Mouse (Mus musculus) limb, embryonic 14.5 days (tissue): ENCODE measurements around the gene Trim9. TPM values are rescaled to one million over a fixed set of nuclear protein-coding genes. Genes with fewer than 3 reads are reported as not detected.

Source experiments
- ATAC-seq: fragments of 200-750 bp; cut with Nextera tagmentation; 2 replicates; pipeline ENCODE4 v1.8.0; 2017; ENCODE audit warnings: low read depth, moderate number of reproducible peaks, moderate TSS enrichment; ENCODE audit not compliant: low FRiP score
- DNase-seq: peaks from one replicate; pipeline ENCODE4 v3.0.0-alpha.2; 2015; ENCODE audit warnings: low spot score
- H3K27ac ChIP-seq: fragments of 300-500 bp; sonication (generic); replicated peaks from 2 replicates; pipeline ENCODE4 v1.5.1; 2014; ENCODE audit warnings: low read depth, mild to moderate bottlenecking, low read length, moderate library complexity, mixed read lengths
- H3K27me3 ChIP-seq: fragments of 300-500 bp; sonication (generic); 2 replicates; pipeline ENCODE4 v1.6.1; 2014; ENCODE audit warnings: low read length, mixed read lengths; ENCODE audit not compliant: control insufficient read depth, insufficient read depth
- H3K36me3 ChIP-seq: fragments of 300-500 bp; sonication (generic); 2 replicates; pipeline ENCODE4 v1.6.1; 2014; ENCODE audit warnings: mild to moderate bottlenecking, low read length, moderate library complexity, mixed read lengths; ENCODE audit not compliant: control insufficient read depth, insufficient read depth
- H3K4me1 ChIP-seq: fragments of 300-500 bp; sonication (generic); 2 replicates; pipeline ENCODE4 v1.6.1; 2014; ENCODE audit warnings: antibody characterized with exemption, low read length, mixed read lengths; ENCODE audit not compliant: control insufficient read depth, insufficient read depth
- H3K4me2 ChIP-seq: fragments of 300-500 bp; sonication (generic); replicated peaks from 2 replicates; pipeline ENCODE4 v1.6.1; 2014; ENCODE audit warnings: low read depth, mild to moderate bottlenecking, low read length, moderate library complexity; ENCODE audit not compliant: severe bottlenecking
- H3K4me3 ChIP-seq: fragments of 300-500 bp; sonication (generic); replicated peaks from 2 replicates; pipeline ENCODE4 v1.5.1; 2014; ENCODE audit warnings: low read length
- H3K9ac ChIP-seq: fragments of 300-500 bp; sonication (generic); 2 replicates; pipeline ENCODE4 v1.6.1; 2014; ENCODE audit warnings: mild to moderate bottlenecking, low read depth, low read length, moderate library complexity; ENCODE audit not compliant: severe bottlenecking
- H3K9me3 ChIP-seq: fragments of 300-500 bp; sonication (generic); 2 replicates; pipeline ENCODE4 v1.6.1; 2016; ENCODE audit warnings: low read length; ENCODE audit not compliant: control insufficient read depth
- POLR2A ChIP-seq: fragments of 200-500 bp; IDR thresholded peaks from 2 replicates; pipeline ENCODE4 v1.8.0; 2012; ENCODE audit warnings: inconsistent platforms, mild to moderate bottlenecking, moderate library complexity, borderline replicate concordance; ENCODE audit not compliant: insufficient read depth, insufficient read length; ENCODE audit errors: extremely low read depth
- WGBS: fragments of 180-500 bp; shearing (Covaris S2); extraction: QIAGEN DNeasy Blood & Tissue Kit; methylation state at CpG from one replicate; pipeline ENCODE4 v1.1.7; 2014; 5-methylcytosine and 5-hydroxymethylcytosine counted together
- polyA plus RNA-seq, 2 experiments: library from polyadenylated mRNA; depleted of rRNA in 1 of 2; stranded (reverse) in 1 of 2; unstranded in 1 of 2; fragments of >200 nt; fragmentation: Nextera tagmentation in 1 of 2; extraction: Ambion mirVana in 1 of 2; gene quantifications; 2 replicates each; pipeline versions ENCODE4 v1.2.1 to v1.2.3; 2012 to 2014

The Trim9 gene
- polyA plus RNA-seq, 2 experiments, result 0.95 to 1.0 TPM

DNA sequence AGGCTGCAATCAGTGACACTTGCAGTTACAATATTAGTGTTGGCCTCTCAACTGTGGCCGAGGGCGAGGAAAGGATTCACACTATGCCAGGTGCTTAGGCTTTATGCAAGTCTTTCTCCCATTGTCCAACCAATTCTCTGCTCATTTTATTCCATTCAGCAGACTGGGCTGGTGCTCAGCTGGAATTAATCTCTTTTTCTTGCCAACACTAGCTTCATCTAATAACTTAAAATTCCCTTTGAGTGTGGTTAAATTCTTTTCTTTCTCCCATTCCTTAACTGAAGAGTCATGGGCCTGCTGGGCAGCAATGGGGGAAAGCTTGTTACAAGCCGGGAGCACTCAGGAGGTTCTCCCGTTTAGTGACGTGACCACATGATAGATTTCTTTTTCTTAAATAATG is 61.9 kb downstream of the Trim9 start:
- H3K27me3 ChIP-seq, result no peaks in the 10 kb centered on the region
- no peak for DNase-seq
- no peak for TF ChIP-seq POLR2A
- no peak overlapping the region for H3K4me3 ChIP-seq
- H3K9me3 ChIP-seq, result no peaks in the 10 kb centered on the region
- 70% methylated on average over 5 of the region's 5 CpGs for WGBS
- H3K36me3 ChIP-seq, result no peaks in the 10 kb centered on the region
- no peaks in the 10 kb centered on the region for H3K4me1 ChIP-seq
- no peak overlapping the region for H3K27ac ChIP-seq
- no peak for ATAC-seq
- no peak overlapping the region for H3K4me2 ChIP-seq
- no peak overlapping the region for H3K9ac ChIP-seq

DNA sequence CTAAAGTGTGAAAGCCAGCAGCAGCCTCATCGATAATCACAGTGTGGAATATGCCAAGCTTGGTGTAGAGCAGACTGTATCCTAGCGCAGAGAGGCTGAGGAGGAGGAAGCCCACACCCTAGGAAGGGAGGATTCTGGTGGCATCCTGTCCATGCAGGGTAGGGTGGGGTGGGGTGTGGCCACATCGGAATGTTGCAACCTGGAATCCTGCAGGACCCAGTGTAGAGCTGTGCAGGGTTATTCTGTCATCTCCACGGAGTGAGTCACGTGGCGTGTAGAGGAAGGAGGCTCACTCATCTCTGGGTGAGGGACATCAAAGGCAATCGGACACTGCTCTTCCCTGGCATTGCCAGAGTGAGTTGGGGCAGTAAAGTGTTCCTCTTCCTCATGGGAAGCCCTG is 62.4 kb downstream of the Trim9 start:
- H3K4me3 ChIP-seq, result no peak overlapping the region
- H3K9ac ChIP-seq, result no peak overlapping the region
- DNase-seq (no peak), ATAC-seq (no peak)
- H3K27ac ChIP-seq, result no peak overlapping the region
- no peaks in the 10 kb centered on the region for H3K9me3 ChIP-seq
- 80% methylated on average over 7 of the region's 7 CpGs for WGBS
- H3K4me2 ChIP-seq, result no peak overlapping the region
- H3K4me1 ChIP-seq, result no peaks in the 10 kb centered on the region
- H3K36me3 ChIP-seq, result no peaks in the 10 kb centered on the region
- no peaks in the 10 kb centered on the region for H3K27me3 ChIP-seq
- no peak for TF ChIP-seq POLR2A

DNA sequence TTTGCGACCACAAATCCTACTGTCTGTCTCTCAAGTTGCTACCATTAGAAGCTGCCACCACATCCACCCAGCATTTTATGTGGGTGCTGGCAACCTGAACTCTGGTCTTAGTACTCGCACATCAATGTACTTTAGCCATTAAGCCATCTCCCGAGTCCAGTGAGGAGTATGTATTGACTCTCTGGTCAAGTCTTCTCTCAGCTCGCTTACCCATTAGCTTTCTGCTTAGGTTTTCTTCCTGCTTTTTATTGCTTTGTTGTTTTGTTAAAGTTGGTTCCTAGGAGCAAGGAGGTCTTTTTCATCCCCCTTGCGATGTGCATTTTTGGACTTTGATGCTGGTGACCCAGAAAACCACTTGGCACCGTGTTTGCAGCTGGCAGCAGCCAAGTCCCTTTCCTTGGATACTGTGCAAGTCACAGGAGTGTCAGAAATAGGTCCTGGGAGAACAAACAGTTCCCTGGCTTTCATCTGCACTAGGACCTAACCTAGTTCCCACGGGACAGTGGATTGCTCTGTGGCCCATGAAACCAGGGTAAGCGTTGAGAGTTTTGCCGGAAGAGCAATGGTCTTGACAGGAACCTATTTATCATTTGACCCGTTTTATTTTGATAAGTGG is 64.2 kb downstream of the Trim9 start:
- TF ChIP-seq POLR2A, result no peak
- DNase-seq (no peak), ATAC-seq (no peak)
- H3K9ac ChIP-seq, result no peak overlapping the region
- H3K36me3 ChIP-seq, result no peaks in the 10 kb centered on the region
- no peak overlapping the region for H3K4me3 ChIP-seq
- WGBS, result 78% methylated on average over 10 of the region's 10 CpGs
- H3K4me1 ChIP-seq, result no peaks in the 10 kb centered on the region
- H3K27ac ChIP-seq, result no peak overlapping the region
- no peaks in the 10 kb centered on the region for H3K27me3 ChIP-seq
- H3K4me2 ChIP-seq, result no peak overlapping the region
- no peaks in the 10 kb centered on the region for H3K9me3 ChIP-seq

DNA sequence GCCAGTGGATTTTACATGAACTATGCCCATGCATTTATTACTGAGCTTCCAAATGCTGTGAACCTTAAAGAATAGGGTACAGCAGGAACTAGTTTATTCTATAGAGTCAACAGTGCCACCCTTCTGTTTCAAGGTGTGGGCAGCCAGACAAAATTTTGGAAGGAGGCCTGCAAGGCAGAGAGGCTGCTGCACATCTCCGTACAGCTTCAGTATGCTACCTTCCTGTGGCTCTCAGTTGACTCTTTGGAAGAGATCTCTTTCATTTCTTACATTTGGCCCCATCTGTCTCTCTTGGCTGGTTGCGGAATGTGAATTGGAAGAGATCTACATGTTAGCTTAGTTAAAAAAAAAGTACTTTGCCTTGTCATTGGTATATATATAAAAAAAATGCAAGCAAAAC is 66.5 kb downstream of the Trim9 start:
- DNase-seq (no peak), ATAC-seq (no peak)
- no peaks in the 10 kb centered on the region for H3K4me1 ChIP-seq
- no peaks in the 10 kb centered on the region for H3K27me3 ChIP-seq
- no peak overlapping the region for H3K4me2 ChIP-seq
- no peaks in the 10 kb centered on the region for H3K9me3 ChIP-seq
- TF ChIP-seq POLR2A, result no peak
- WGBS, result 93% methylated on average over 2 of the region's 2 CpGs
- no peak overlapping the region for H3K27ac ChIP-seq
- H3K36me3 ChIP-seq, result no peaks in the 10 kb centered on the region
- no peak overlapping the region for H3K9ac ChIP-seq
- H3K4me3 ChIP-seq, result no peak overlapping the region

DNA sequence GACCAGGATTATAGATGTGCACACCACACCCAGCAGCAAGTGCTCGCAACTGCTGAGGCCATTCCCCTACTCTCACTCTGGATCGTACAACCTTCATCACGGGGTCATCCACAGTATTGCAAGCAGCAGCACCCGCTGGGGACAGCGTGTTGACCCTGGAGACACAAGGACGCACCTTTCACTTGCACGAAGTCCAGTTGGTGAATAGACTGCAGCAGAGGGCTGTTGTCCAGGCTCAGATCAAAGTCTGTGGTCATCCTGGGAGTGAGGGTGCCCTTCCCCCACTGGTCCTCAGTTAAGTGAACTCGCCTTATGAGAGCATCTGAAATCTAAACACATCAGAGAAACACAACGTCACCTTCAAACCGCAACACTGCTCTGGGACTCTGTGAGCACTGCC is 67.0 kb downstream of the Trim9 start:
- no peak overlapping the region for H3K27ac ChIP-seq
- no peak for ATAC-seq
- no peak overlapping the region for H3K9ac ChIP-seq
- 84% methylated on average over 10 of the region's 10 CpGs for WGBS
- no peaks in the 10 kb centered on the region for H3K4me1 ChIP-seq
- H3K4me3 ChIP-seq, result no peak overlapping the region
- no peak for TF ChIP-seq POLR2A
- no peaks in the 10 kb centered on the region for H3K36me3 ChIP-seq
- no peak for DNase-seq
- H3K4me2 ChIP-seq, result no peak overlapping the region
- H3K27me3 ChIP-seq, result no peaks in the 10 kb centered on the region
- H3K9me3 ChIP-seq, result no peaks in the 10 kb centered on the region
